Mouse (Mus musculus) urinary bladder, adult 2 months (tissue): ENCODE data around the gene Ago4. TPM values are rescaled to one million over a fixed set of nuclear protein-coding genes. Genes with fewer than 3 reads are reported as not detected.

Experiments used
- DNase-seq: peaks from one replicate; pipeline ENCODE4 v3.0.0; 2022; ENCODE audit warnings: low spot score
- polyA plus RNA-seq: library from polyadenylated mRNA; depleted of rRNA; stranded (reverse); fragments of >200 nt; gene quantifications from 2 replicates; pipeline ENCODE4 v1.2.3, GENCODE M21; 2012; rRNA removed

Gene Ago4
- polyA plus RNA-seq, 1 experiment = 4.8 TPM

- DNase-seq = no peak
These were observed 64.3 kb downstream of the Ago4 start for GRCm38 (mm10) chr4:126468925-126469324.

GRCm38 (mm10) chr4:126468285-126468901 is 64.9 kb downstream of the Ago4 start, which contains the start of gene Ago1:
Gene Ago1, minus strand, starts transcription at chr4:126468583.
- peak; percentile 88 for DNase-seq

GRCm38 (mm10) chr4:126467721-126468284 is 65.5 kb downstream of the Ago4 start:
- DNase-seq = peak; percentile 35

GRCm38 (mm10) chr4:126466251-126466750 is 67.0 kb downstream of the Ago4 start:
- no peak for DNase-seq

- no peak for DNase-seq
These were observed 67.4 kb downstream of the Ago4 start for GRCm38 (mm10) chr4:126465843-126466242.

GRCm38 (mm10) chr4:126464892-126465235 is 68.4 kb downstream of the Ago4 start:
- DNase-seq = no peak

- no peak for DNase-seq
These were observed 68.9 kb downstream of the Ago4 start for GRCm38 (mm10) chr4:126464189-126464891.

- no peak for DNase-seq
These were observed 77.8 kb downstream of the Ago4 start for GRCm38 (mm10) chr4:126455441-126455840.

GRCm38 (mm10) chr4:126454547-126455254 is 78.6 kb downstream of the Ago4 start:
- no peak for DNase-seq

- DNase-seq = no peak
These were observed 83.0 kb downstream of the Ago4 start for GRCm38 (mm10) chr4:126450268-126450667.

- no peak for DNase-seq
These were observed 86.1 kb downstream of the Ago4 start for GRCm38 (mm10) chr4:126447126-126447525.

GRCm38 (mm10) chr4:126444528-126444927 is 88.7 kb downstream of the Ago4 start:
- no peak for DNase-seq

Other genes starting within 250 kb of the Ago4 start
- 17.6 and 22.6 TPM in 2 replicates for gene Col8a2, start 246.7 kb downstream of the Ago4 start, polyA plus RNA-seq
- gene Adprhl2, start 211.8 kb downstream of the Ago4 start, polyA plus RNA-seq = 42.3 and 48.2 TPM in 2 replicates
- gene Tekt2, start 207.8 kb downstream of the Ago4 start, polyA plus RNA-seq = 25.8 and 40.1 TPM in 2 replicates
- gene Ago3, start 103.9 kb downstream of the Ago4 start, polyA plus RNA-seq = 5.9 and 6.8 TPM in 2 replicates
- gene Ago1, start 64.9 kb downstream of the Ago4 start, polyA plus RNA-seq = 13.2 and 21.9 TPM in 2 replicates
- gene Clspn, start 23.5 kb upstream of the Ago4 start, polyA plus RNA-seq = 0.74 and 0.81 TPM in 2 replicates
- gene 5730409E04Rik, start 76.3 kb upstream of the Ago4 start, polyA plus RNA-seq = 20.7 and 26.9 TPM in 2 replicates
- gene Psmb2, start 144.2 kb upstream of the Ago4 start, polyA plus RNA-seq = 174 and 200 TPM in 2 replicates
- 0.04 TPM in 1 of 2 replicates, not detected in the other for gene Tfap2e, start 202.8 kb upstream of the Ago4 start, polyA plus RNA-seq
- gene Ncdn, start 220.0 kb upstream of the Ago4 start, polyA plus RNA-seq = 26.1 and 27.2 TPM in 2 replicates
- gene AU040320, start 220.1 kb upstream of the Ago4 start, polyA plus RNA-seq = 20.6 and 24.4 TPM in 2 replicates